Mouse (Mus musculus): ENCODE measurements around the gene Gm15140. TPM values are rescaled to one million over a fixed set of nuclear protein-coding genes. Genes with fewer than 3 reads are reported as not detected.
"Not testable (repeated sequence)": the region's sequence is repeated elsewhere in the genome, so short reads cannot be mapped to it uniquely, and the experiment has no call there.

The Gm15140 gene
- total RNA-seq (2017), result not detected in 2 replicates

DNA sequence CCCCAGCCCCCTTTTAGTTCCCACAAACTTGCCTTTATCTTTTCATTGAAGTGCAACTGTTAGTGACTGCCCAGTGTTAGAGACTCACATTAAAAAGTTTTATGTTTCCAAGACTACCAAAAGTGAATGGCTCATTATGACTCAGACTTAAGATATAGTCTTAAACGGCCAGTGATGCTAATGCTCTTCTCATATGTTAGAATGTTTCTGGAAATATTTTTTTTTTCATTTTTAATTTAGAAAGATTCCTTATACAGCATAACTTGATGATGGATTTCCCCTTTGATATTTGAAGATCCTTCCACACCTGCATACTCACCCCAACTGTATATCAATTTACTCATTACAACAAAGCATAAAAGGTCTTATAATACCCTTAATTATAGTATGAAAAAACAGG, at the start of gene Gm15140:
Gm15140 (minus strand) TSS at position 101 of the 400 bp plus-strand sequence.
- not testable (repeated sequence) for ATAC-seq (ENCODE audit: extremely low read depth, insufficient number of reproducible peaks, low FRiP score, poor library complexity, severe bottlenecking)

Other genes starting within 250 kb of the Gm15140 start
- not detected in 2 replicates for gene Samt1, start 108.0 kb downstream of the Gm15140 start, total RNA-seq (2017)
- not detected in 2 replicates for gene 4921511M17Rik, start 86.9 kb downstream of the Gm15140 start, total RNA-seq (2017)
- gene Gm10057, start 65.6 kb downstream of the Gm15140 start, total RNA-seq (2017), result not detected in 2 replicates
- gene 4930524N10Rik, start 222.7 kb upstream of the Gm15140 start, total RNA-seq (2017), result not detected in 2 replicates

Measured in neutrophil, adult 5-6 weeks (primary cell).